Mouse (Mus musculus) neutrophil, adult 59 days (primary cell): ENCODE results near the gene Klra8. TPM values are rescaled to one million over a fixed set of nuclear protein-coding genes. Genes with fewer than 3 reads are reported as not detected.

Source experiments
- total RNA-seq, 2 experiments: library from RNA; stranded (reverse); gene quantifications; 1 replicate in 1 of 2; 2 replicates in 1 of 2; pipeline ENCODE4 v1.2.4; 2023

The Klra8 gene
- 1 to 10 TPM in 1 of 2 experiments, under 1 TPM in 1; 0.93 to 1.4 TPM for total RNA-seq

DNA sequence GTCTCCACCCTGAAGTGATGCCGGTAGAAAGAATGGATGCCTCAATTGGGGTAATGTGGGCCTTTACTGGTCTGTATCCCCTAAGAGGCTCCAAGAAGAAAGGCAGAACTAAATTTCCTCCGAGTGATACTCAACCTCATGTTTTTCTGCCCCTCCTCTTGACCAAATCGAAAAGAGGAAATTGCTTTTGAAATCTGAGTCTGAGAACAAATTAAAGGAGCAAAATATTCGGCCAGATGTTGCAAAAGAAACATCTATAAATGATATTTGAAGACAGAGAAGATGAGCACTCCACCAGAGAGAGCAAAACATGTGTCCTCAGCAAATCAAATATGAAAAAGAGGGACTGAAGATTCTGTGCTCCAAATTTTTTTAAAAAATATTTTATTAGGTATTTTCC is at the start of gene Klra8:
Gene Klra8, minus strand, starts transcription at position 101 of the 400 bp plus-strand sequence.

GRCm38 (mm10) chr6:130067171-130067570 is 62.5 kb downstream of the Klra8 start, which contains the start of gene Klra4:
Gene Klra4, minus strand, starts transcription at chr6:130067271.

Other genes starting within 250 kb of the Klra8 start
- gene Klra5, start 212.2 kb downstream of the Klra8 start, total RNA-seq, result not detected
- gene Klra6, start 102.9 kb downstream of the Klra8 start, total RNA-seq, result not detected
- gene Klra4, start 62.6 kb downstream of the Klra8 start, total RNA-seq, result not detected
- gene Klra9, start 63.2 kb upstream of the Klra8 start, total RNA-seq, result under 1 TPM; 0.56 to 0.64 TPM
- not detected for gene Klra7, start 103.4 kb upstream of the Klra8 start, total RNA-seq
- 1 to 10 TPM; 1.4 to 1.6 TPM for gene Klra10, start 152.0 kb upstream of the Klra8 start, total RNA-seq
- gene Klra3, start 207.7 kb upstream of the Klra8 start, total RNA-seq, result 1 to 10 TPM in 1 of 2 experiments, under 1 TPM in 1; 0.64 to 1.2 TPM